Mouse (Mus musculus): Measurements from ENCODE around the gene Dusp27.
A peak's percentile ranks its signal among the peaks of the same experiment; 100 is the strongest.
"Not testable (repeated sequence)": the region's sequence is repeated elsewhere in the genome, so short reads cannot be mapped to it uniquely, and the experiment has no call there.

Dusp27 gene

DNA sequence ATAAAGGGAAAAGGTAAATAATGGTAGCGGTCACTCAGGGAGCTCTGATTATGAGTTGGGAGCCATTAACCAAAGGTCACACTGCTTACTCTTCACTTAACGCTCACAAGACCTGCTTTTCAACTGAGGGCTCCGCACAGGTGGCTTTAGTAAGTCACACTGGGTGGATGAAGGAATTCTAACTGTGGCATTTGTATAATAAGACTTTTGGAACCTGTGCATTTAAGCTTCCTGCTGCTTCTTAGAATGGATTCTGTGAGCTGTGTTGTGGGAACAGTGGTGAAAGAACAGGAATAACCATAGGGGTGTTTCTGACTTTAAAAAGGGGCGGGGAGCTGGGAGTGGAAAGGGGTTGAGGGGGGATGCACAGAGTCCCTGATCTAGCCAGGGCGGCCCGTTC, 14.6 kb upstream of the Dusp27 start:
- no peak for DNase-seq (ENCODE audit: low spot score)

DNA sequence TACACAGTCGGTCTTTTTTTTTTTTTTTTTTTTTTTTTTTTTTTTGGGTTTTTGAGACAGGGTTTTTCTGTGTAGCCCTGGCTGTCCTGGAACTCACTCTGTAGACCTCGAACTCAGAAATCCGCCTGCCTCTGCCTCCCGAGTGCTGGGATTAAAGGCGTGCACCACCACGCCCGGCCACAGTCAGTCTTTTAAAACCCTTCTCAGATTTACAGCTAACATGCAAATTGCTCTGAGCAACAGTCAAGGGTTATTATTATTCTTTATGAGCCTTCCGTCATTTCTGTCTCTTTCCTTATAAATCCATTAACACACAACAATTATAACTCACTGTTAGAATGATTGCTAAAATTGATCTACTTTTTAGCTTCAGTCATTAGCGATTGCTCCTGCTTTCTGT, 14.1 kb upstream of the Dusp27 start:
- DNase-seq (ENCODE audit: low spot score), result not testable (repeated sequence)

DNA sequence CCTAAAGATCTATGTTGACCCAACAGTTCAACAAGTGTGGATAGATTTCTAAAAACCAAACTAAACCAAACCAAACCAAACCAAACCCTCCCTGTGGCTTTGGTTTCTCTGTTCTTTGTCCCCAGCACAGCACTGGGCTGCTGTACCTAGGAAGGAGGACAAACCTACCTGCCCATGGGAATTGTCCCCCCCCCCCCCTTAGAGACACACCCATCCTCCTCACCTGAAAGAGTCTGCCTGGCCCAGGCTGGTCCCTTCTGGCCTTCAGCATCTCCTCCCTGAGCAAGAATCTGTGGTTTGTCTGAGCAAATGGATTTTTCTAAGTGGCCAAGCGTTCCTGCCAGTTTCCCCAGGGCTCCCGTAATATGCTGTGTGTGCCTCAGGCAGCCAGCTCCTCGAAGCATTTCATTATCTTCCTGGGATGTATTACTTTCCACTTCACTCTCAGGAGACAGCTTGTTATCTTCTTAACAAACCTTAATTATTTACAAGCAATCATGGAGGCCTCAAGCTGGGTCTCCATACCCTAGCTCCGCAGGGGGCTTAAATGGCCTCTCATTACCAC, 12.0 kb upstream of the Dusp27 start:
- no peak for DNase-seq (ENCODE audit: low spot score)

GRCm38 (mm10) chr1:166139113-166139512, 11.4 kb upstream of the Dusp27 start:
- DNase-seq (ENCODE audit: low spot score), result no peak

GRCm38 (mm10) chr1:166138136-166138535, 10.4 kb upstream of the Dusp27 start:
- DNase-seq (ENCODE audit: low spot score), result no peak

DNA sequence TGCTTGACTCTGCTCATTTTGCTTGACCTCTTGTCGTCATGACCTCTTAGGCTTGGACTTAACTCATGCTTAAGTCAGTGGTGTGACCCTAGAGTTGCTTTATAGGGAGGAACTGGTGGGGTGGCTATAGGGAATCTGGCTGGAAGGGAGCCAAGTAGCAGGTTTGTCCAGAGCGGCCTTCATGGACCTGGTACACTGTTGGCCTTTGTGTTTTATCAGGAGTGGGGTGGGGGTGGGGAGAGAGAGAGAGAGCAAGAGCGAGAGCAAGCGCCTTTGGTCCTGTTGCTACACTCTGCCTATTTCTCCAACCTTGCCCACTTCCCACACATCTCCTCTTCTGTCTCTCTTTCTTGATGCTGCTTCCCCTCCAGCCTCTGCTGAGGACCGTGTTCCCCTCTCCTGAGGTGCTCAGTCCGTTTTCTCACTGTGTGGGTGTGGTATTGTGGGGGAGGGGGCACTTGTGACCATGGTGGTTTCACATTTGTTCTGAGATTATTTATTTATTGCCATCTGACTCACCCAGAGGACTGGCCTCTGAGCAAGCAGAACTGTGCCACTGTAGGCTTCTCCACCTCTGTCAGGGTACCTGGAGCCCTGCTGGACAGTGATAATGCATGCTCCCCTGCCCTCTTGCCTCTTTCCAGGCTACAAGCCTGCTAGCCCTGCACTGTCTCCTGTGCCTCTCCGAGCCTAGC, 9.7 kb upstream of the Dusp27 start:
- peak; percentile 42 for DNase-seq (ENCODE audit: low spot score)

DNA sequence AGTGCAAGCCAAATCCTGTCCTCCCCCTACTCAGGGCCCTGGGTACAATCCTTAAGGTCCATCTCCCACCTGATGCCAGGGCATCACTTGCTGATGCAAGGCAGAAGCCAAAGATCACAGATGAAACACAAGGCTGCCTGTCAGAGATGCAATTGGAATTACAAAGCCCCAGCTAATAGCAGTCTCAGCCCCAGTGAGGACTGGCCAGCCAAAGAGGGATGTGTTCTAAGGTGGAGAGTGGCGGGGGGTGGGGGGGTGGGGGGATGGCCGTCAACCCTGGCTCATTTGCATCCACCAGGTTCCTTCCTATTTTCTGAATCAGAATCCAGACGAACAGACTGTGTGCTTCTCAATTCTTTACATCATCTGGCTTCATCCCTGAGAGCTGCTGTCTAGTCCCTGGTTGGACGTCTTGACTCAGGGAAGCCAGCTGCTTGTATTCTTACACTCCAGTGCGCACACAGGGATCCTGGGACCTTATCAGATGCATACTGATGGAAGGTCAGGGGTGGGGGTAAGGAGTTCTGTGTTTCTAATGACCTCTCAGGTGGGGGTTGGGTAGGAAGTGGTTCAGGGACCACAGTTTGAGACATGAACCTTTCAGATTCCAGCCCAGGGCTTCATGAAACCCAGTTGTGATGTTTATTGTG, 7.5 kb upstream of the Dusp27 start:
- DNase-seq (ENCODE audit: low spot score), result no peak

DNA sequence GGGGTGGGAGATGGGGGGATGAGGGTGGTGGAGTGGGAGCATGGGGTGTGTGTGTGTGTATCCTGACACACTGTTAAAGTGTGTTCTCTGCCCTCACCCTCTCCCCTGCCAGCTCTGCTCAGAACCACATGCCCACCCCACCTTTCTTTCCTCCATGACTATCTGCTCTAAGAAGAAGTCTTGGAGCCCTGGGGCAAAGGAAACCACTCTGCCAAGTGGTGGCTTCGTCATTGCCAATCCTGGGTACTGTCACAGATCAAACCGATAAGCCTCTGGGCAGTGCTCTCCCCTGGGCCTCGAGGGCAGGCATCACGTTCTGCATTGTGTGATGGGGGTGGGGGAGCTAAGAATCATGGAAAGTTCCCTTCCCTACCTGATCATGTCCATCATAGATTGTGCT, 4.6 kb upstream of the Dusp27 start:
- no peak for DNase-seq (ENCODE audit: low spot score)

DNA sequence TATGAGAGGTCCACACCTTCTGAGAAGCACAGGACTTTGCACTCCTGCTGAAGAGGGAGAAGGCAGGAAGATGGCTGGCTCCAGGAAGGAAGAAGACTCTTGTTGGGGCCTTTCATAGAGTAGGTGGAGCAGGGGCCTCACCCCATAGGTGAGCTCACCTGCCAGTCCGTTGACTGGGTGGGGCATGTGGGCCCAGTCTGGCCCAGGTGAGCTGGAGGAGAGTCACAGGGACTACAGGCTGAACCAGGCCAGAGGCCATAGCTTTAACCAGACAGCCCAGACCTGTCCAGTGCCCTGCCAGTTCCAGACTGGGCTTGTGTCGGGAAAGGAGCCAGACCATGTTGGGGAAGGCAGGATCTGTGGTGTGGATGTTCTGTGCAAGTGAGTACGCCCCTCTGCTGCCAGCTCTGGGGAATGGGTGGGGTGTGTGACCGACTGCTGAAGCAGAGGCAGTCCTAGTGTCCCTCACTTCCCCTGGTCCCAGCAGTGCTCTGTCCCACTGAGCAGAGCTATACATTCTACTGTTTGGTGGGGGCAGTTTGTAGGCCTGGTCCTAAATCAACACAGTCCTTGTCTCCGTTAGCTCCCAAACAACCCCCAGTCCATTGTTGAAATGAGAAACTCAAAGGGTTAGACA, 2.6 kb upstream of the Dusp27 start, which contains the start of gene Gpa33:
Gene Gpa33 (plus strand): TSS at position 15 of the 637 bp plus-strand sequence.
- DNase-seq (ENCODE audit: low spot score), result peak; percentile 60

- no peak for DNase-seq (ENCODE audit: low spot score)
Measured at GRCm38 (mm10) chr1:166128551-166128950, 829 bp upstream of the Dusp27 start.

DNA sequence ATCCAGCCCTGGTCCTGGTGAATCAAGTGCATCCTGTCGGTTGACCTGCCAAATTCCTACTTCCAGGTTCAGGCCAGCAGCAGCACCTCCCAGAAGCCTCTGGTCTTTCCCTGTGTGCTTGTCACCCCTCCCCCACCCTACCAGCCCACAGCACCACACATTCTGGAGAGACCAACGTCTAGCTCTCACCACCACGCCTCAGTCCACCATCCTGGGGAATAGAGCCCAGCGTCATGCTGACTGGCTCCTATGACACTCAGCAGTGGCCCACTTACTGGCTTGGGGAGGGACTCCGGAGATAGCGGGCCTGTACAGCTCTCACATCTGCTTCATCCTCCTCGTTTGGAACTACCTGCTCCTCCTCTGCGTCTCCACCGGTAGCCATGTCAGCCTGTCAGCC, 927 bp downstream of the Dusp27 start:
- no peak for DNase-seq (ENCODE audit: low spot score)

- no peak for DNase-seq (ENCODE audit: low spot score)
Measured at GRCm38 (mm10) chr1:166126290-166126689, 1.4 kb downstream of the Dusp27 start.

DNA sequence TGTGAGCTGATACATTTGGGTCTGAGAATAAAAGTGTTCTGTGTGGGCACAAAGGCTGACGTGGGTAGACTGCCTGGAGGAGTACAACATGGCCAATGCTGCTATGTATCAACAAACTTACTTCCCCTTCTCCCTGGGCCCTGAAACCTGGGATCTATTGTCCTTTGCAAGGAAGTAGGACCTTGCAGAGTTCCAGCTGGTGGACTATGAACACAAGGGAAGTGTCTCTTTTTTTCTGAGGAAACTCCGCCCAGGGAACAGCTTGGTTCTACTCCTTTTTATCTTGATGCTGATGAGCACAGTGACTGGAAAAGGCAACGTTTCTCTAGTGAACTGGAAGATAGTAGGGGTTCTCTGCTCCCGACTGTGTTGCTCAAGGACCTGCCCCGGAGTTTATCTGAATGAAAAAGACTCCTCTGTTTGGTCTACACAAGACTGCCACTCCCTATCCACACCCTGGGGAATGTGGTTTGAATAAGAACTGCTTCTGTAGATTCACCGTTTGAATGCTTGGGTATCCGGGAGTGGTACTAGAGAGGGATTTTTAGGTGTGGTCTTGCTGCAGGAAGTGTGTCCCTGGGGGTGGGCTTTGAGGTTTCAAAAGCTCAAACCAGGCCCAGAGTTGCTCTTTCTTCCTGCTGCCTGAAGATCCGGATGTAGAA, 2.7 kb downstream of the Dusp27 start:
- no peak for DNase-seq (ENCODE audit: low spot score)

DNA sequence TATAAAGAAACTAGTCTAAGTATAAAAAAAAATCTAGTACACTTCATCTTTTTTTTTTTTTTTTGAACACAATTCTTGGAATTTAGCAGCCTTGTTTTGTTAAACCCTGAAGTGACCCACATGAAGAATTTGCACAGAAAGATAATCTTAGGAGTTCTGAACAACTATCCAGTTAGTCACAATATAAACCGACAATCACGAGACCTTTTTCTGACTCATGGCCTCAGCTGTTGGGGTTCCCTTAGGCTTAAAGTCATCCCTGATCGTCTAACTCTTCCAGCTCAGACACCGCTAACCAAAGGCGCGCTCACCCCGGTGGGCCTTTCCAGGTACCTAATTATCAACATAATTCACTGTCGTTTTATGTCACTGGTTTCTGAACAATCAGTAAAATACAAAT, 4.0 kb downstream of the Dusp27 start:
- DNase-seq (ENCODE audit: low spot score), result no peak

DNA sequence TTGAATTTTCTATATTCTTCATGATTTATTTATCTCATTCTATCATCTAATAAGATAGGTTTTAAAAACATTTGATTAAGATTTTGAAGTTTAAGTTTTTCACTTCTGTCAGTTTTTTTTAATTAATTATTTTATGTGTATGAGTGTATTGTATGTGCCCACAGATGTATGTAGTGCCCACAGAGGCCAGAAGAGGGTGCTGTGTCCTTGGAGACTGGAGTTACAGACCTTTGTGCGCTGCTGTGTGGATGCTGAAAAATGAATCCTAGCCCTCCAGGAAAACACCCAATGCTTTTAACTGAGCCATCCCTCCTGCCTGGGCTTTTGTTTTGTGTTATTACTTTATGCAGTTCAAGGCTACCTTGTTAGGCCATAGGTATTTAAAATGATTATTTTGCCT, 4.7 kb downstream of the Dusp27 start:
- DNase-seq (ENCODE audit: low spot score), result no peak

GRCm38 (mm10) chr1:166122114-166122513, 5.6 kb downstream of the Dusp27 start:
- no peak for DNase-seq (ENCODE audit: low spot score)

DNA sequence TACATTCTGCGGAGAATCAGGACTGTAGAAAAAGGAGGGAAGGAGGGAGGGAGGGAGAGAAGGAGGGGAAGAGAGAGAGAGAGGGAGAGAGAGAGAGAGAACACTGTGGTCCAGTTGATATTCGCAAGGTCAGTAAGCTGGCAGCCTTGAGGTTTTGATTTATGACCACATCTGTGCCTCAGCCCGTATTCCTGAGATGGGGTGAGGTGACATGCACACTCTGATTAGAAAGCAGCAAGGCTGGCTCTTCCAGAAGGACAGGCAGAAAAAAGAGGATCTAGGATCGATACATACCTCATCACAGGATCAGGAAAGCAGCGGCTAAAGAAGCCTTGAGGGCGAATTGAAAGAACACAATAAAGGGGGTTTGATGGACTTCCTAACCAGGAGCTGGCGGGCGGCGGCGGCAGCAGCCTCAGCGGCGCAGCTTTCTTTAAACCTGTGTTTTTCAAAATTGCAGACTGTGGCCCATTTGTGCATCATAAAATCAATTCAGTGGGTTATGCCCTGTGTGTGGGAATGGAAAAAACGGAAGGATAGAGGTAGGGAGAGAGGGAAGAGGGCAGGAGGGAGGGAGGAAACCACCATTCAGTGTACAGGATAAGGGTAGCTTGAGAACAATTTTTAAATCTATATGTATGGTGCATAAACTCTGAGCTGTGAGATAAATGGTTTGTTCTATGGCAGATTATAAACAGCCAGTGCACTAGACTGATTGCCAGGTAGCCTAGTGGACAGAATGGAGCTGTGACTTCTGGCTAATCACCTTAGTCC, 9.7 kb downstream of the Dusp27 start:
- no peak for DNase-seq (ENCODE audit: low spot score)

DNA sequence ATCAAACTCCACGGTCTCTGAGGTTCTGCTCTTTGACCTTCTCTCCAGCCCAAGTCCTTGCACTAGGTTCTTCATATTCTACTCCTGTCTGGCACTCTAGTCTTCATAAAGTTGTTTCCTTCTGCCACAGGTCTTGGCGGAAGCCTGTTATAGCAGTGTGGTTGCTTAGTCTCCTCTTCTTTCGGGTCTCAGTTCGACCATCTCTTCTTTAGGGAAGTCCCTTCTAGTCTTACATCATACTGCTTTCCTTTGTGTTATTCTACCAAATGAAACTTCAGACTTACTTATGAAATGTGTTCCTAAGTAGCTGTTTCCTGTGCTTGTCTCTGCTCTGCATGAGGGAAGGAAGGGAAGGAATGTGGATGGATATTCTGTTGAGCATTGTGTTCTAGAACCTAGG, 12.0 kb downstream of the Dusp27 start:
- DNase-seq (ENCODE audit: low spot score), result no peak

DNA sequence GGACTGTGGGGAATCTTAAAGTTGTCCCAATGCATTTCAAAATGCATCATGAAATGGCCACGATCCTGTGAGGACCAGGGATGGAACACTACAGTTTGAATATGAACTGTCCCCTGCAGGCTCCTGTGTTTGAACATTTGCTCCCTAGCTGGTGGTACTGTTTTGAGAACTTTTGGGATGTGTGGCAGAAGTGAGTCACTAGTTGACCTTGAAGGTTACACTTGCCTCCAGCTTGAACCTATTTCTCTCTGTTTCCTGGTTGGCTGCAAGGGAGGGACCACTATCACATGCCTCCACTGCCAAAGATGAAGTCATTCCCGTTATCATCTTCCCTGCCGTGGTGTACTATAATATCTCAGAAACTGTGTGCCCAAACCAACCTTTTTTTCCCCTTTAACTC, 12.7 kb downstream of the Dusp27 start:
- no peak for DNase-seq (ENCODE audit: low spot score)

GRCm38 (mm10) chr1:166105464-166105863, 22.3 kb downstream of the Dusp27 start:
- no peak for DNase-seq (ENCODE audit: low spot score)

DNA sequence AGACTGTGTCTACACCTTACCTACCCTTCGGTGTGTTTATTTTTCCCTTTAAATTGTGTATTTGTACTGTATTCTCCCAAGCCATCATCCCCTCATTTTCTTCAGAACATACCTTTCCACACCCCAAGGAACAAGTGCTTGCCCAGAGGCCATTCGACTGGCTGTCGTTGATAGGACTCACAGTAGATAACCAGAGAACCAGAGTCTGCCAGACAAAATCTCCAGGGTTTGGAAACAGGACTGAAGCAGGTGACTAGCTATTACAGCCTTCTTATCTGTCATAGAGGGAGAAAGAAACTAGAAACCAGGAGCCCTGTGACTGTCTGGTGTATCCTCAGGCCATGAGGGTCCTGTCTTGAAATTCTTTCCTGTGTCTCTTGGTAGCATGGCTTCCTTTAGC, 22.9 kb downstream of the Dusp27 start:
- DNase-seq (ENCODE audit: low spot score), result no peak
